Mouse (Mus musculus): ENCODE results near the gene Pafah1b1. TPM values are rescaled to one million over a fixed set of nuclear protein-coding genes. Genes with fewer than 3 reads are reported as not detected.

The Pafah1b1 gene
- total and polyA plus RNA-seq, 2 experiments from 2014 or later: 64.1 to 248 TPM

- no peak overlapping the region for H3K9ac ChIP-seq
- DNase-seq (no peak), ATAC-seq (no peak)
- no peak overlapping the region for H3K27ac ChIP-seq (ENCODE audit: low read depth, low read length)
- TF ChIP-seq CTCF (IDR thresholded peaks at IDR 0.05; ENCODE audit: low read depth): no peak
- no peaks in the 10 kb centered on the region for H3K4me1 ChIP-seq (ENCODE audit: insufficient read depth)
- peaks cover 87% of the 10 kb centered on the region for H3K36me3 ChIP-seq (ENCODE audit: insufficient read depth)
- no peak overlapping the region for H3K4me2 ChIP-seq (ENCODE audit: low read depth)
- H3K9me3 ChIP-seq (ENCODE audit: low read length): no peaks in the 10 kb centered on the region
- H3K4me3 ChIP-seq (ENCODE audit: low read depth, low read length): no peak overlapping the region
- WGBS: 98% methylated on average over 8 of the region's 8 CpGs
- H3K27me3 ChIP-seq (ENCODE audit: insufficient read depth, low read length): no peaks in the 10 kb centered on the region
These were observed 59.6 kb downstream of the Pafah1b1 start for GRCm38 (mm10) chr11:74664906-74665305.

GRCm38 (mm10) chr11:74664279-74664678 is 60.2 kb downstream of the Pafah1b1 start:
- Histone ChIP-seq H3K4me2 (ENCODE audit: low read depth) (no peak overlapping the region), H3K9ac (no peak overlapping the region), H3K27me3 (ENCODE audit: insufficient read depth, low read length) (no peaks in the 10 kb centered on the region), H3K27ac (ENCODE audit: low read depth, low read length) (no peak overlapping the region), H3K4me3 (ENCODE audit: low read depth, low read length) (no peak overlapping the region), H3K36me3 (ENCODE audit: insufficient read depth) (peaks cover 87% of the 10 kb centered on the region), H3K4me1 (ENCODE audit: insufficient read depth) (no peaks in the 10 kb centered on the region), H3K9me3 (ENCODE audit: low read length) (no peaks in the 10 kb centered on the region)
- no peak for DNase-seq
- TF ChIP-seq CTCF (IDR thresholded peaks at IDR 0.05; ENCODE audit: low read depth): no peak
- ATAC-seq: no peak
- WGBS: 88% methylated on average over 3 of the region's 3 CpGs

- Histone ChIP-seq H3K9me3 (ENCODE audit: low read length) (no peaks in the 10 kb centered on the region), H3K4me3 (ENCODE audit: low read depth, low read length) (no peak overlapping the region), H3K27me3 (ENCODE audit: insufficient read depth, low read length) (no peaks in the 10 kb centered on the region), H3K9ac (no peak overlapping the region), H3K4me2 (ENCODE audit: low read depth) (no peak overlapping the region), H3K36me3 (ENCODE audit: insufficient read depth) (peaks cover 93% of the 10 kb centered on the region), H3K4me1 (ENCODE audit: insufficient read depth) (no peaks in the 10 kb centered on the region), H3K27ac (ENCODE audit: low read depth, low read length) (no peak overlapping the region)
- ATAC-seq (no peak), DNase-seq (no peak)
- WGBS: 95% methylated on average over 6 of the region's 6 CpGs
- TF ChIP-seq CTCF (IDR thresholded peaks at IDR 0.05; ENCODE audit: low read depth): no peak
These were observed 62.2 kb downstream of the Pafah1b1 start for GRCm38 (mm10) chr11:74662221-74662620.

- H3K9me3 ChIP-seq (ENCODE audit: low read length): no peaks in the 10 kb centered on the region
- H3K27me3 ChIP-seq (ENCODE audit: insufficient read depth, low read length): no peaks in the 10 kb centered on the region
- H3K36me3 ChIP-seq (ENCODE audit: insufficient read depth): peaks cover 91% of the 10 kb centered on the region
- H3K9ac ChIP-seq: no peak overlapping the region
- ATAC-seq (no peak), DNase-seq (no peak)
- no peak overlapping the region for H3K4me2 ChIP-seq (ENCODE audit: low read depth)
- no peak for TF ChIP-seq CTCF (IDR thresholded peaks at IDR 0.05; ENCODE audit: low read depth)
- no peak overlapping the region for H3K27ac ChIP-seq (ENCODE audit: low read depth, low read length)
- 95% methylated on average over 19 of the region's 19 CpGs for WGBS
- no peak overlapping the region for H3K4me3 ChIP-seq (ENCODE audit: low read depth, low read length)
- no peaks in the 10 kb centered on the region for H3K4me1 ChIP-seq (ENCODE audit: insufficient read depth)
These were observed 62.8 kb downstream of the Pafah1b1 start for GRCm38 (mm10) chr11:74661641-74662040.

- H3K27ac ChIP-seq (ENCODE audit: low read depth, low read length): no peak overlapping the region
- H3K36me3 ChIP-seq (ENCODE audit: insufficient read depth): peaks cover 83% of the 10 kb centered on the region
- no peaks in the 10 kb centered on the region for H3K9me3 ChIP-seq (ENCODE audit: low read length)
- ATAC-seq: no peak
- DNase-seq: no peak
- no peak overlapping the region for H3K4me3 ChIP-seq (ENCODE audit: low read depth, low read length)
- H3K4me2 ChIP-seq (ENCODE audit: low read depth): no peak overlapping the region
- H3K27me3 ChIP-seq (ENCODE audit: insufficient read depth, low read length): no peaks in the 10 kb centered on the region
- no peaks in the 10 kb centered on the region for H3K4me1 ChIP-seq (ENCODE audit: insufficient read depth)
- TF ChIP-seq CTCF (IDR thresholded peaks at IDR 0.05; ENCODE audit: low read depth): no peak
- no peak overlapping the region for H3K9ac ChIP-seq
- 95% methylated on average over 13 of the region's 13 CpGs for WGBS
These were observed 64.1 kb downstream of the Pafah1b1 start for GRCm38 (mm10) chr11:74660336-74660735.

- Histone ChIP-seq H3K27ac (ENCODE audit: low read depth, low read length) (no peak overlapping the region), H3K27me3 (ENCODE audit: insufficient read depth, low read length) (no peaks in the 10 kb centered on the region), H3K9me3 (ENCODE audit: low read length) (no peaks in the 10 kb centered on the region), H3K36me3 (ENCODE audit: insufficient read depth) (peaks cover 47% of the 10 kb centered on the region), H3K4me2 (ENCODE audit: low read depth) (no peak overlapping the region), H3K4me3 (ENCODE audit: low read depth, low read length) (no peak overlapping the region), H3K4me1 (ENCODE audit: insufficient read depth) (no peaks in the 10 kb centered on the region), H3K9ac (no peak overlapping the region)
- DNase-seq (no peak), ATAC-seq (no peak)
- WGBS: 92% methylated on average over 3 of the region's 3 CpGs
- TF ChIP-seq CTCF (IDR thresholded peaks at IDR 0.05; ENCODE audit: low read depth): no peak
These were observed 68.5 kb downstream of the Pafah1b1 start for GRCm38 (mm10) chr11:74655941-74656340.

- Histone ChIP-seq H3K9ac (no peak overlapping the region), H3K27ac (ENCODE audit: low read depth, low read length) (no peak overlapping the region), H3K27me3 (ENCODE audit: insufficient read depth, low read length) (no peaks in the 10 kb centered on the region), H3K36me3 (ENCODE audit: insufficient read depth) (peaks cover 22% of the 10 kb centered on the region), H3K4me3 (ENCODE audit: low read depth, low read length) (no peak overlapping the region), H3K9me3 (ENCODE audit: low read length) (no peaks in the 10 kb centered on the region), H3K4me2 (ENCODE audit: low read depth) (no peak overlapping the region), H3K4me1 (ENCODE audit: insufficient read depth) (peaks cover 5% of the 10 kb centered on the region; the same call in 1 of the 2 replicates)
- 81% methylated on average over 6 of the region's 6 CpGs for WGBS
- DNase-seq (no peak), ATAC-seq (no peak)
- no peak for TF ChIP-seq CTCF (IDR thresholded peaks at IDR 0.05; ENCODE audit: low read depth)
These were observed 71.1 kb downstream of the Pafah1b1 start for GRCm38 (mm10) chr11:74653385-74653784.

- Histone ChIP-seq H3K4me2 (ENCODE audit: low read depth) (no peak overlapping the region), H3K4me3 (ENCODE audit: low read depth, low read length) (no peak overlapping the region), H3K27me3 (ENCODE audit: insufficient read depth, low read length) (no peaks in the 10 kb centered on the region), H3K9ac (no peak overlapping the region), H3K27ac (ENCODE audit: low read depth, low read length) (no peak overlapping the region), H3K36me3 (ENCODE audit: insufficient read depth) (peaks cover 18% of the 10 kb centered on the region), H3K4me1 (ENCODE audit: insufficient read depth) (peaks cover 6% of the 10 kb centered on the region; the same call in 1 of the 2 replicates), H3K9me3 (ENCODE audit: low read length) (no peaks in the 10 kb centered on the region)
- DNase-seq (no peak), ATAC-seq (no peak)
- no peak for TF ChIP-seq CTCF (IDR thresholded peaks at IDR 0.05; ENCODE audit: low read depth)
- 62% methylated on average over 4 of the region's 4 CpGs for WGBS
These were observed 71.7 kb downstream of the Pafah1b1 start for GRCm38 (mm10) chr11:74652791-74653191.

Measured in forebrain, postnatal 0 days (tissue).